Mouse (Mus musculus): Measurements from ENCODE around the gene Pet117. TPM values are rescaled to one million over a fixed set of nuclear protein-coding genes. Genes with fewer than 3 reads are reported as not detected.

Gene Pet117
- polyA plus RNA-seq, 2 experiments: 0.80 TPM; not detected in 1

DNA sequence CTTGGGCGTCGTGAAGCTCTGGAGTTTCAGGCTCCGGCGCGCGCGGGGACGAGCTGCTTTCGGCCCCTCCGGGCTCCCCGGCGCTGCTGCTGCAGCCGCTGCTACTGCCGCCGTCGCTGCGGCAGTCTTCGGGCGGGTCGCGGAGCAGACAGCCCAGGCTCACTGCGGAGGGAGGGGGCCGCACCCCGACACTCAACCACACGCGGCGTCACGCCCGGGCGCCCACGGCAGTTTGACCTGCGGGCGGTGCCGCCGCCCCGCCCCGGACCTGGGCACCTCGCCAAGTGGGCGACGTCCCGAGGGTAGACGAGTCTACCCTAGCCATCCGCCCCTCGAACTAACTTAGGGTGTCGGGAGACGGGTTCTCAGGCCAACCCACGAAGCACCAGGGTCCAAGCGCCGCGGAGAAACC lies 37.8 kb upstream of the Pet117 start:
- no peaks in the 10 kb centered on the region for H3K9me3 ChIP-seq (ENCODE audit: control insufficient read depth, low read length)
- WGBS (ENCODE audit: insufficient replicate concordance): under 1% methylated on average over 44 of the region's 50 CpGs
- no peak overlapping the region for H3K27ac ChIP-seq
- H3K9ac ChIP-seq (replicated peaks): no peak overlapping the region
- H3K27me3 ChIP-seq (ENCODE audit: control insufficient read depth, insufficient read depth, low read length): peaks cover 67% of the 10 kb centered on the region
- DNase-seq (ENCODE audit: low read depth in 3 of 3, low spot score in 3 of 3) (no peak), ATAC-seq (ENCODE audit: insufficient read depth) (no peak)
- H3K4me1 ChIP-seq (replicated peaks; ENCODE audit: control insufficient read depth in 2 of 2, insufficient read depth in 2 of 2, low read length in 1 of 2): no peaks in the 10 kb centered on the region
- peak overlapping the region; percentile 22 to 44; a peak in 3 of 4 replicates for H3K4me3 ChIP-seq (ENCODE audit: insufficient read depth in 1 of 2, low read depth in 2 of 2, low read length in 2 of 2)
- no peak for TF ChIP-seq EP300 (IDR thresholded peaks at IDR 0.05; ENCODE audit: low read depth)
- no peak for TF ChIP-seq CTCF (IDR thresholded peaks at IDR 0.05; ENCODE audit: low read depth)
- H3K4me2 ChIP-seq (ENCODE audit: low read depth): peak overlapping the region; percentile 51
- H3K36me3 ChIP-seq (replicated peaks; ENCODE audit: control insufficient read depth, insufficient read depth, low read depth): no peaks in the 10 kb centered on the region

DNA sequence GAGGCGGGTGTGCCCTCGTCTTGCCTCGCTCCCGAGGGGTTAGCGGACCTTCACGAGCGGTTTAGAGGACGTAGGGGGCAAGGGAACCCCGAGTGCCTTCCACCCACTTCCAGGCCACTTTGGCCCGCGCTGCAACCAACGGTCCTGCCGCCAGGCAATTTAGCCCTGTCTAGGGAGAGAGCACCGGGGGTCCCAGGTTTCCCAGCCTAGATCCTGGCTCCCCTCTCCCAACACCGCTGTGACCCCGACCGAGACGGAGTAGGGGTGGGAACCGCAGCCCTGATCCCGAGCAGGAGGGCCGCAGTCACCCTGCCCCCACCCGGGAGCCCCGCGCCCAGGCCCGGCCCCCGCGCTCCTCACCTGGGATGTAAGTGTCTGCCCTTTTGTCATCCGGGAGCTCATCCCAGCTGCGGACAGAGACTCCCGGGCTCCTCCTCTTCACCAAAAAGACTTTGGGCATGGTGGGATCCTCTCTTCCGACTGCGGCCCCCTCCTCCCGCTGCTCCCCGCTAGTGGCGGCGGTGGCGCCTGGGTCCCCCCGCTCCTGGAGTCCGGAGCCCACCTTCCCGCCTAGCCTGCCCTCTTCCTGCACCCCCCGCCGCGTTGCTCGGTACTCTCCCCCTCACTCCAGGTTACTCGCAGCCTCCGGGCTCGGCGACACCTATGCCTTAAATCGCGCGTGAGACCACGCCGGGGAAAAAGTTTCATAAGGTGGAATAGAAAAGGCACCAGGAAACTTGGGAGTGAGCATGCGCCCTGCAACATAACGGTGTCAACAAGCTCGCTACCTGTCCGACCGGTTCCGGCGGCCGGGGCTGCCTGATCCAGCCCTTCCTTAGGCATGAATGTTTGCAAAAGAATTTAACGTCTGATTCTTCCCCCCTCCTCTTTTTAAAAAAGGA lies 37.1 kb upstream of the Pet117 start, which contains the start of gene Ovol2:
TSS of gene Ovol2 (minus strand) at position 746 of the 902 bp plus-strand sequence.
- DNase-seq (ENCODE audit: low read depth in 3 of 3, low spot score in 3 of 3) (no peak), ATAC-seq (ENCODE audit: insufficient read depth) (no peak)
- no peaks in the 10 kb centered on the region for H3K9me3 ChIP-seq (ENCODE audit: control insufficient read depth, low read length)
- H3K4me1 ChIP-seq (replicated peaks; ENCODE audit: control insufficient read depth in 2 of 2, insufficient read depth in 2 of 2, low read length in 1 of 2): no peaks in the 10 kb centered on the region
- no peak for TF ChIP-seq CTCF (IDR thresholded peaks at IDR 0.05; ENCODE audit: low read depth)
- no peak for TF ChIP-seq EP300 (IDR thresholded peaks at IDR 0.05; ENCODE audit: low read depth)
- H3K4me3 ChIP-seq (ENCODE audit: insufficient read depth in 1 of 2, low read depth in 2 of 2, low read length in 2 of 2): peak within 1 kb of the TSS; percentile 22 to 44; a peak in 3 of 4 replicates
- H3K27me3 ChIP-seq (ENCODE audit: control insufficient read depth, insufficient read depth, low read length): peaks cover 67% of the 10 kb centered on the region
- WGBS (ENCODE audit: insufficient replicate concordance): 2% methylated on average over 61 of the region's 62 CpGs
- H3K4me2 ChIP-seq (ENCODE audit: low read depth): peak within 1 kb of the TSS; percentile 51
- H3K9ac ChIP-seq (replicated peaks): no peak within 1 kb of the TSS
- no peaks in the 10 kb centered on the region for H3K36me3 ChIP-seq (replicated peaks; ENCODE audit: control insufficient read depth, insufficient read depth, low read depth)
- no peak within 1 kb of the TSS for H3K27ac ChIP-seq

DNA sequence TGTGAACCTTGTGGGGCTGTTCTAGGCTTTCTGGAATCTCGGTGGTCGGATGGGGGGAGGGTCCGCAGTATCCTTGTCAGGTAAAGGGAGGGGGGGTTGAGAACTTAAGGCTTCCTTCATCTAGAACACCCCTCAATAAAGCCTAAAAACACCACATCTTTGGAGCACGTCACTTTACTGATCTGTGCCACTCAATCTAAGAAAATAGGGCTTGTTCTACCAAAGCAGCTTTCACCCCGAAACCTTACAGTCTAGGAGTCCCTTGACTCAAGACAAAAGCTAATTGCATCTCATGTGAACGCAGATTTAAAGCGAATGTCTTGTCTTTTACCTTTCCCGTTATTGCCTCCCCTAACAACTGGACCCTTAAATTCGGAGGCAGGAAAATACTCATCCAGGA lies 36.3 kb upstream of the Pet117 start:
- ATAC-seq (ENCODE audit: insufficient read depth) (no peak), DNase-seq (ENCODE audit: low read depth in 3 of 3, low spot score in 3 of 3) (no peak)
- H3K4me3 ChIP-seq (ENCODE audit: insufficient read depth in 1 of 2, low read depth in 2 of 2, low read length in 2 of 2): no peak overlapping the region
- H3K27me3 ChIP-seq (ENCODE audit: control insufficient read depth, insufficient read depth, low read length): peaks cover 67% of the 10 kb centered on the region
- no peak overlapping the region for H3K4me2 ChIP-seq (ENCODE audit: low read depth)
- H3K36me3 ChIP-seq (replicated peaks; ENCODE audit: control insufficient read depth, insufficient read depth, low read depth): no peaks in the 10 kb centered on the region
- no peak for TF ChIP-seq CTCF (IDR thresholded peaks at IDR 0.05; ENCODE audit: low read depth)
- TF ChIP-seq EP300 (IDR thresholded peaks at IDR 0.05; ENCODE audit: low read depth): no peak
- no peaks in the 10 kb centered on the region for H3K9me3 ChIP-seq (ENCODE audit: control insufficient read depth, low read length)
- 9% methylated on average over 9 of the region's 9 CpGs for WGBS (ENCODE audit: insufficient replicate concordance)
- no peak overlapping the region for H3K27ac ChIP-seq
- no peak overlapping the region for H3K9ac ChIP-seq (replicated peaks)
- H3K4me1 ChIP-seq (replicated peaks; ENCODE audit: control insufficient read depth in 2 of 2, insufficient read depth in 2 of 2, low read length in 1 of 2): peaks cover 0 to 2% of the 10 kb centered on the region in 2 experiments; a peak in 1 of 4 replicates

DNA sequence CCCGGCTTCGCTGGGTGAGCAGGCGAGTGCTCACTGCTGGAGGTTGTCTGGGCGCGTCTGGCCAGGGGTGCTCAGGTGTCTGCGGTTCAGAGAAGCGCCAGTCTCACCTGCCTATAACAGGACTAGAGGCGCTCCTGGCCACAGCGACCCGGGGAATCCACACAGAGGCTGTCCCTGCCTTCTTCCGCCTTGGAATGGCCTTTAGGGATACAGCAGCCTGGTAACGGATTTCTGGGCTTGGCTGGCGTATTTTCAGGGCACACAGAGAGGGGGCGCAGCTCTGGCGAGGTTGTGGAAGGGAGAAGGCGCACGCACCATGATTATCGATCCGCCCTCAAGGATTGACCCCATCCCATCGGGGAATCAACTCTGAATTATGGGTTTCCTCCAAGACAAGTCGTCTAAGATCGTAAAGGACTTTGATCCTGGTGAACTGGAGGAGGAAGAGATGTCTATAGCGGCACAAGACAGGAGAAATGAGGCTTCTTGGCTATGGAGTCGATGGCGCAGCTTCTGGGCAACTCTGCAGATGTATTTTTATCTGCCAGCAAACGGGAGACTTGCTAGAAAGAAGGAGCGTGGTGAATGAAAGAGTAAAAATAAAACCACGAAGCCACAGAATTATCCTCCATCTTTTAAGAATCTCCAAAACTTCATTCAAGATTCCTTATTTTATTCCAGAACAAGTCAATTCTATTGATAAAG lies 35.5 kb upstream of the Pet117 start:
- peaks cover 0 to 2% of the 10 kb centered on the region in 2 experiments; a peak in 1 of 4 replicates for H3K4me1 ChIP-seq (replicated peaks; ENCODE audit: control insufficient read depth in 2 of 2, insufficient read depth in 2 of 2, low read length in 1 of 2)
- 6% methylated on average over 28 of the region's 28 CpGs for WGBS (ENCODE audit: insufficient replicate concordance)
- no peak overlapping the region for H3K9ac ChIP-seq (replicated peaks)
- H3K27ac ChIP-seq: no peak overlapping the region
- ATAC-seq (ENCODE audit: insufficient read depth): no peak
- H3K27me3 ChIP-seq (ENCODE audit: control insufficient read depth, insufficient read depth, low read length): peaks cover 65% of the 10 kb centered on the region
- H3K4me3 ChIP-seq (ENCODE audit: insufficient read depth in 1 of 2, low read depth in 2 of 2, low read length in 2 of 2): no peak overlapping the region
- no peak overlapping the region for H3K4me2 ChIP-seq (ENCODE audit: low read depth)
- no peak for DNase-seq (ENCODE audit: low read depth in 3 of 3, low spot score in 3 of 3)
- H3K36me3 ChIP-seq (replicated peaks; ENCODE audit: control insufficient read depth, insufficient read depth, low read depth): no peaks in the 10 kb centered on the region
- H3K9me3 ChIP-seq (ENCODE audit: control insufficient read depth, low read length): no peaks in the 10 kb centered on the region
- no peak for TF ChIP-seq EP300 (IDR thresholded peaks at IDR 0.05; ENCODE audit: low read depth)
- 0 out of 2 replicates have a peak, but pooled peaks have one; percentile 20 for TF ChIP-seq CTCF (IDR thresholded peaks at IDR 0.05; ENCODE audit: low read depth)

DNA sequence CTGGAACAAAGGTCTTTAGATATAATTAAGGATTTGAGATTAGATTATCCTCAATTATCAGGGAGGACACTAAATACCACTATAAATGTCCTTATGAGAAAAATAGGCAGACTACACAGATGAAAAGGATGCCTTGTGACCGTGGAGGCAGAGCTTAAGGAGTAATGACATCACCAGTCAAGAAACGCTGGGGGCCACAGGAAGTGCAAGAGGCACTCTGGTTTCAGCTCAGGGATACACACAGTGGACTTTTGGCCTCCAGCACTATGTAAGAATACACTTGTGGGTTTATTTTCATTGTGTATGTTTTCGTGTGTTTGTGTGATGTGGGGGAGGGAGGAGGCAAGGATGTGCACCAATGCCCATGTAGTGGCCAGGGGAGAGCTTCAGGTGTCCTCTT lies 31.6 kb upstream of the Pet117 start:
- DNase-seq (ENCODE audit: low read depth in 3 of 3, low spot score in 3 of 3) (no peak), ATAC-seq (ENCODE audit: insufficient read depth) (no peak)
- peaks cover 28% of the 10 kb centered on the region for H3K27me3 ChIP-seq (ENCODE audit: control insufficient read depth, insufficient read depth, low read length)
- H3K36me3 ChIP-seq (replicated peaks; ENCODE audit: control insufficient read depth, insufficient read depth, low read depth): no peaks in the 10 kb centered on the region
- no peak overlapping the region for H3K9ac ChIP-seq (replicated peaks)
- WGBS (ENCODE audit: insufficient replicate concordance): 12% methylated on average over 3 of the region's 3 CpGs
- peaks cover 0 to 2% of the 10 kb centered on the region in 2 experiments; a peak in 1 of 4 replicates for H3K4me1 ChIP-seq (replicated peaks; ENCODE audit: control insufficient read depth in 2 of 2, insufficient read depth in 2 of 2, low read length in 1 of 2)
- H3K27ac ChIP-seq: no peak overlapping the region
- no peak overlapping the region for H3K4me2 ChIP-seq (ENCODE audit: low read depth)
- TF ChIP-seq CTCF (IDR thresholded peaks at IDR 0.05; ENCODE audit: low read depth): no peak
- TF ChIP-seq EP300 (IDR thresholded peaks at IDR 0.05; ENCODE audit: low read depth): no peak
- 0 out of 4 replicates have a peak overlapping the region, but pooled peaks of 1 of the 2 experiments have one; percentile 3 for H3K4me3 ChIP-seq (ENCODE audit: insufficient read depth in 1 of 2, low read depth in 2 of 2, low read length in 2 of 2)
- no peaks in the 10 kb centered on the region for H3K9me3 ChIP-seq (ENCODE audit: control insufficient read depth, low read length)

All from liver, embryonic 14.5 days (tissue).